Mouse (Mus musculus): ENCODE data around the gene Ampd3.

Ampd3 gene

GRCm38 (mm10) chr7:110768001-110768400 is at the start of gene Ampd3:
Gene Ampd3, plus strand, starts transcription at chr7:110768206.
- no peak for DNase-seq (ENCODE audit: low spot score in 2 of 2)

GRCm38 (mm10) chr7:110718505-110718904 is 49.5 kb upstream of the Ampd3 start:
- DNase-seq (ENCODE audit: low spot score in 2 of 2): no peak

GRCm38 (mm10) chr7:110719857-110720256 is 48.1 kb upstream of the Ampd3 start:
- no peak for DNase-seq (ENCODE audit: low spot score in 2 of 2)

- no peak for DNase-seq (ENCODE audit: low spot score in 2 of 2)
Measured at GRCm38 (mm10) chr7:110722183-110722582, 45.8 kb upstream of the Ampd3 start.

- DNase-seq (ENCODE audit: low spot score in 2 of 2): peak in 1 of 2 experiments; percentile 64
Measured at GRCm38 (mm10) chr7:110727049-110727448, 41.0 kb upstream of the Ampd3 start.

GRCm38 (mm10) chr7:110728876-110729275 is 39.1 kb upstream of the Ampd3 start:
- DNase-seq (ENCODE audit: low spot score in 2 of 2): peak in 1 of 2 experiments; percentile 26

- DNase-seq (ENCODE audit: low spot score in 2 of 2): no peak
Measured at GRCm38 (mm10) chr7:110729295-110729694, 38.7 kb upstream of the Ampd3 start.

GRCm38 (mm10) chr7:110731091-110731967 is 36.7 kb upstream of the Ampd3 start:
- DNase-seq (ENCODE audit: low spot score in 2 of 2): no peak

GRCm38 (mm10) chr7:110732001-110732632 is 35.9 kb upstream of the Ampd3 start:
- no peak for DNase-seq (ENCODE audit: low spot score in 2 of 2)

- DNase-seq (ENCODE audit: low spot score in 2 of 2): no peak
Measured at GRCm38 (mm10) chr7:110736914-110737313, 31.1 kb upstream of the Ampd3 start.

GRCm38 (mm10) chr7:110739764-110740163 is 28.2 kb upstream of the Ampd3 start:
- no peak for DNase-seq (ENCODE audit: low spot score in 2 of 2)

GRCm38 (mm10) chr7:110740188-110740587 is 27.8 kb upstream of the Ampd3 start:
- DNase-seq (ENCODE audit: low spot score in 2 of 2): no peak

GRCm38 (mm10) chr7:110742022-110742421 is 26.0 kb upstream of the Ampd3 start:
- no peak for DNase-seq (ENCODE audit: low spot score in 2 of 2)

GRCm38 (mm10) chr7:110746087-110746562 is 21.9 kb upstream of the Ampd3 start:
- DNase-seq (ENCODE audit: low spot score in 2 of 2): no peak

GRCm38 (mm10) chr7:110746809-110747208 is 21.2 kb upstream of the Ampd3 start:
- DNase-seq (ENCODE audit: low spot score in 2 of 2): no peak

- no peak for DNase-seq (ENCODE audit: low spot score in 2 of 2)
Measured at GRCm38 (mm10) chr7:110750834-110751233, 17.2 kb upstream of the Ampd3 start.

- DNase-seq (ENCODE audit: low spot score in 2 of 2): no peak
Measured at GRCm38 (mm10) chr7:110751634-110752033, 16.4 kb upstream of the Ampd3 start.

GRCm38 (mm10) chr7:110753310-110753709 is 14.7 kb upstream of the Ampd3 start:
- DNase-seq (ENCODE audit: low spot score in 2 of 2): no peak

GRCm38 (mm10) chr7:110753926-110754330 is 14.1 kb upstream of the Ampd3 start:
- no peak for DNase-seq (ENCODE audit: low spot score in 2 of 2)

- DNase-seq (ENCODE audit: low spot score in 2 of 2): no peak
Measured at GRCm38 (mm10) chr7:110756440-110756839, 11.6 kb upstream of the Ampd3 start.

GRCm38 (mm10) chr7:110762605-110763180 is 5.3 kb upstream of the Ampd3 start:
- DNase-seq (ENCODE audit: low spot score in 2 of 2): no peak

- peak in 1 of 2 experiments; percentile 34 for DNase-seq (ENCODE audit: low spot score in 2 of 2)
Measured at GRCm38 (mm10) chr7:110768451-110769064, 552 bp downstream of the Ampd3 start.
